Mouse (Mus musculus): ENCODE measurements around the gene Gsta2. TPM values are rescaled to one million over a fixed set of nuclear protein-coding genes. Genes with fewer than 3 reads are reported as not detected.

The Gsta2 gene
- polyA plus RNA-seq, 1 experiment from 2014 or later = not detected

GRCm38 (mm10) chr9:78386947-78387346 is 31.4 kb upstream of the Gsta2 start:
- H3K9ac ChIP-seq (ENCODE audit: low read depth, low read length) = no peak overlapping the region
- ATAC-seq (ENCODE audit: low FRiP score) (no peak), DNase-seq (ENCODE audit: low spot score) (no peak)
- no peak overlapping the region for H3K4me3 ChIP-seq (ENCODE audit: low read depth, low read length)
- no peaks in the 10 kb centered on the region for H3K36me3 ChIP-seq (ENCODE audit: control insufficient read depth, insufficient read depth, low read length)
- H3K27ac ChIP-seq (ENCODE audit: low read depth, low read length) = no peak overlapping the region
- WGBS = 88% methylated on average over 7 of the region's 7 CpGs
- H3K4me2 ChIP-seq (replicated peaks; ENCODE audit: low read depth, low read length) = no peak overlapping the region
- no peaks in the 10 kb centered on the region for H3K4me1 ChIP-seq (replicated peaks; ENCODE audit: control insufficient read depth, insufficient read depth, low read length)
- no peaks in the 10 kb centered on the region for H3K27me3 ChIP-seq (ENCODE audit: control insufficient read depth, insufficient read depth, low read length)
- H3K9me3 ChIP-seq (ENCODE audit: control insufficient read depth, low read length) = no peaks in the 10 kb centered on the region

GRCm38 (mm10) chr9:78385893-78386292 is 30.3 kb upstream of the Gsta2 start:
- H3K9ac ChIP-seq (ENCODE audit: low read depth, low read length) = no peak overlapping the region
- H3K4me3 ChIP-seq (ENCODE audit: low read depth, low read length) = no peak overlapping the region
- WGBS = 45% methylated on average over 3 of the region's 3 CpGs
- DNase-seq (ENCODE audit: low spot score) (peak; percentile 20), ATAC-seq (ENCODE audit: low FRiP score) (no peak)
- H3K27ac ChIP-seq (ENCODE audit: low read depth, low read length) = no peak overlapping the region
- H3K4me2 ChIP-seq (replicated peaks; ENCODE audit: low read depth, low read length) = no peak overlapping the region
- no peaks in the 10 kb centered on the region for H3K27me3 ChIP-seq (ENCODE audit: control insufficient read depth, insufficient read depth, low read length)
- no peaks in the 10 kb centered on the region for H3K9me3 ChIP-seq (ENCODE audit: control insufficient read depth, low read length)
- no peaks in the 10 kb centered on the region for H3K4me1 ChIP-seq (replicated peaks; ENCODE audit: control insufficient read depth, insufficient read depth, low read length)
- H3K36me3 ChIP-seq (ENCODE audit: control insufficient read depth, insufficient read depth, low read length) = no peaks in the 10 kb centered on the region

GRCm38 (mm10) chr9:78378113-78378785 is 22.7 kb upstream of the Gsta2 start, which contains the start of gene Ooep:
Gene Ooep, minus strand, starts transcription at chr9:78378725.
- H3K4me2 ChIP-seq (replicated peaks; ENCODE audit: low read depth, low read length) = peak within 1 kb of the TSS; percentile 55
- H3K4me3 ChIP-seq (ENCODE audit: low read depth, low read length) = peak within 1 kb of the TSS; percentile 20
- peak within 1 kb of the TSS; percentile 0; the same call in 1 of the 2 replicates for H3K9ac ChIP-seq (ENCODE audit: low read depth, low read length)
- DNase-seq (ENCODE audit: low spot score) (peak; percentile 58), ATAC-seq (ENCODE audit: low FRiP score) (peak; percentile 86)
- no peaks in the 10 kb centered on the region for H3K36me3 ChIP-seq (ENCODE audit: control insufficient read depth, insufficient read depth, low read length)
- no peak within 1 kb of the TSS for H3K27ac ChIP-seq (ENCODE audit: low read depth, low read length)
- H3K9me3 ChIP-seq (ENCODE audit: control insufficient read depth, low read length) = no peaks in the 10 kb centered on the region
- H3K4me1 ChIP-seq (replicated peaks; ENCODE audit: control insufficient read depth, insufficient read depth, low read length) = no peaks in the 10 kb centered on the region
- WGBS = 8% methylated on average over 16 of the region's 23 CpGs
- H3K27me3 ChIP-seq (ENCODE audit: control insufficient read depth, insufficient read depth, low read length) = no peaks in the 10 kb centered on the region

- Histone ChIP-seq H3K4me2 (replicated peaks; ENCODE audit: low read depth, low read length) (peak overlapping the region; percentile 55; the same call in 1 of the 2 replicates), H3K27ac (ENCODE audit: low read depth, low read length) (no peak overlapping the region), H3K9ac (ENCODE audit: low read depth, low read length) (no peak overlapping the region), H3K36me3 (ENCODE audit: control insufficient read depth, insufficient read depth, low read length) (no peaks in the 10 kb centered on the region), H3K4me1 (replicated peaks; ENCODE audit: control insufficient read depth, insufficient read depth, low read length) (no peaks in the 10 kb centered on the region), H3K27me3 (ENCODE audit: control insufficient read depth, insufficient read depth, low read length) (no peaks in the 10 kb centered on the region), H3K9me3 (ENCODE audit: control insufficient read depth, low read length) (no peaks in the 10 kb centered on the region), H3K4me3 (ENCODE audit: low read depth, low read length) (no peak overlapping the region)
- DNase-seq (ENCODE audit: low spot score) (no peak), ATAC-seq (ENCODE audit: low FRiP score) (no peak)
- 33% methylated on average over 8 of the region's 8 CpGs for WGBS
Observed at GRCm38 (mm10) chr9:78377546-78377945, 22.0 kb upstream of the Gsta2 start.

GRCm38 (mm10) chr9:78375486-78375885 is 19.9 kb upstream of the Gsta2 start:
- no peak for DNase-seq (ENCODE audit: low spot score)
- Histone ChIP-seq H3K4me2 (replicated peaks; ENCODE audit: low read depth, low read length) (no peak overlapping the region), H3K27me3 (ENCODE audit: control insufficient read depth, insufficient read depth, low read length) (no peaks in the 10 kb centered on the region), H3K9ac (ENCODE audit: low read depth, low read length) (no peak overlapping the region), H3K4me3 (ENCODE audit: low read depth, low read length) (no peak overlapping the region), H3K9me3 (ENCODE audit: control insufficient read depth, low read length) (no peaks in the 10 kb centered on the region), H3K36me3 (ENCODE audit: control insufficient read depth, insufficient read depth, low read length) (no peaks in the 10 kb centered on the region), H3K27ac (ENCODE audit: low read depth, low read length) (no peak overlapping the region), H3K4me1 (replicated peaks; ENCODE audit: control insufficient read depth, insufficient read depth, low read length) (no peaks in the 10 kb centered on the region)
- WGBS = 79% methylated on average over 4 of the region's 4 CpGs
- ATAC-seq (ENCODE audit: low FRiP score) = no peak

GRCm38 (mm10) chr9:78374885-78375389 is 19.3 kb upstream of the Gsta2 start:
- ATAC-seq (ENCODE audit: low FRiP score) (no peak), DNase-seq (ENCODE audit: low spot score) (no peak)
- no peaks in the 10 kb centered on the region for H3K9me3 ChIP-seq (ENCODE audit: control insufficient read depth, low read length)
- no peak overlapping the region for H3K4me2 ChIP-seq (replicated peaks; ENCODE audit: low read depth, low read length)
- H3K4me3 ChIP-seq (ENCODE audit: low read depth, low read length) = no peak overlapping the region
- H3K27ac ChIP-seq (ENCODE audit: low read depth, low read length) = no peak overlapping the region
- no peaks in the 10 kb centered on the region for H3K27me3 ChIP-seq (ENCODE audit: control insufficient read depth, insufficient read depth, low read length)
- no peak overlapping the region for H3K9ac ChIP-seq (ENCODE audit: low read depth, low read length)
- WGBS = 68% methylated on average over 1 of the region's 1 CpGs
- H3K36me3 ChIP-seq (ENCODE audit: control insufficient read depth, insufficient read depth, low read length) = no peaks in the 10 kb centered on the region
- no peaks in the 10 kb centered on the region for H3K4me1 ChIP-seq (replicated peaks; ENCODE audit: control insufficient read depth, insufficient read depth, low read length)

GRCm38 (mm10) chr9:78374397-78374796 is 18.8 kb upstream of the Gsta2 start:
- DNase-seq (ENCODE audit: low spot score) (no peak), ATAC-seq (ENCODE audit: low FRiP score) (no peak)
- Histone ChIP-seq H3K9me3 (ENCODE audit: control insufficient read depth, low read length) (no peaks in the 10 kb centered on the region), H3K4me2 (replicated peaks; ENCODE audit: low read depth, low read length) (no peak overlapping the region), H3K4me1 (replicated peaks; ENCODE audit: control insufficient read depth, insufficient read depth, low read length) (no peaks in the 10 kb centered on the region), H3K4me3 (ENCODE audit: low read depth, low read length) (no peak overlapping the region), H3K36me3 (ENCODE audit: control insufficient read depth, insufficient read depth, low read length) (no peaks in the 10 kb centered on the region), H3K9ac (ENCODE audit: low read depth, low read length) (no peak overlapping the region), H3K27me3 (ENCODE audit: control insufficient read depth, insufficient read depth, low read length) (no peaks in the 10 kb centered on the region), H3K27ac (ENCODE audit: low read depth, low read length) (no peak overlapping the region)
- 65% methylated on average over 5 of the region's 5 CpGs for WGBS

GRCm38 (mm10) chr9:78372827-78373504 is 17.4 kb upstream of the Gsta2 start:
- H3K4me2 ChIP-seq (replicated peaks; ENCODE audit: low read depth, low read length) = no peak overlapping the region
- H3K9me3 ChIP-seq (ENCODE audit: control insufficient read depth, low read length) = no peaks in the 10 kb centered on the region
- no peak overlapping the region for H3K4me3 ChIP-seq (ENCODE audit: low read depth, low read length)
- no peaks in the 10 kb centered on the region for H3K27me3 ChIP-seq (ENCODE audit: control insufficient read depth, insufficient read depth, low read length)
- DNase-seq (ENCODE audit: low spot score) (no peak), ATAC-seq (ENCODE audit: low FRiP score) (no peak)
- H3K36me3 ChIP-seq (ENCODE audit: control insufficient read depth, insufficient read depth, low read length) = no peaks in the 10 kb centered on the region
- no peaks in the 10 kb centered on the region for H3K4me1 ChIP-seq (replicated peaks; ENCODE audit: control insufficient read depth, insufficient read depth, low read length)
- WGBS = 82% methylated on average over 10 of the region's 10 CpGs
- H3K27ac ChIP-seq (ENCODE audit: low read depth, low read length) = no peak overlapping the region
- no peak overlapping the region for H3K9ac ChIP-seq (ENCODE audit: low read depth, low read length)

GRCm38 (mm10) chr9:78371441-78371840 is 15.9 kb upstream of the Gsta2 start:
- H3K4me1 ChIP-seq (replicated peaks; ENCODE audit: control insufficient read depth, insufficient read depth, low read length) = no peaks in the 10 kb centered on the region
- H3K36me3 ChIP-seq (ENCODE audit: control insufficient read depth, insufficient read depth, low read length) = no peaks in the 10 kb centered on the region
- no peak overlapping the region for H3K4me2 ChIP-seq (replicated peaks; ENCODE audit: low read depth, low read length)
- no peak for ATAC-seq (ENCODE audit: low FRiP score)
- WGBS = 96% methylated on average over 3 of the region's 3 CpGs
- no peak overlapping the region for H3K9ac ChIP-seq (ENCODE audit: low read depth, low read length)
- no peak overlapping the region for H3K4me3 ChIP-seq (ENCODE audit: low read depth, low read length)
- H3K27me3 ChIP-seq (ENCODE audit: control insufficient read depth, insufficient read depth, low read length) = no peaks in the 10 kb centered on the region
- H3K9me3 ChIP-seq (ENCODE audit: control insufficient read depth, low read length) = no peaks in the 10 kb centered on the region
- no peak for DNase-seq (ENCODE audit: low spot score)
- no peak overlapping the region for H3K27ac ChIP-seq (ENCODE audit: low read depth, low read length)

All from hindbrain, embryonic 11.5 days (tissue).